Mouse (Mus musculus): Measurements from ENCODE around the gene Ska2.

DNA sequence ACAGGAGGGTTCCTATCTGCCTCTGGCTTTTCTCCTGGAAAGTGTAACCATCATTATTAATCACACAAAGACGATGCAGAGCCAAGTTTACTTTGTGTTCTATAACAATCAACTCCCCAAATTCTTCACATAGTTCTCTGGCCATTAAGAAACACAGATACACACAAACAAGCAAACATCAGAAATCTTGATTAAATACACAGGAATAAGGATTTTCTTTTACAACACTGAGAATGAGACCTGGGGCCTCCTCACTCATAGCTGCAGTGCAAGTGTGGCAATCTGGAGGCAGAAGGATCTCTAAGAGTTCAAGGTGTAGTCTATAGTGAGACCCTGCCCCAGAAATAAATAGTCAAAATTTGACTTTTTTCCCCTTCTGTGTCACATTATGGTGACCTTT lies 25.3 kb upstream of the Ska2 start:
- TF ChIP-seq CTCF (IDR thresholded peaks at IDR 0.05; ENCODE audit: extremely low read depth, insufficient read length, insufficient replicate concordance, low read depth, low read length) (no peak), POLR2A (IDR thresholded peaks at IDR 0.05; ENCODE audit: low read depth, low read length) (no peak)
